Mouse (Mus musculus): ENCODE data around the gene Islr2. TPM values are rescaled to one million over a fixed set of nuclear protein-coding genes. Genes with fewer than 3 reads are reported as not detected.

The Islr2 gene
- polyA plus RNA-seq, 1 experiment from 2014 or later, result 1.3 TPM

- 29% methylated on average over 9 of the region's 9 CpGs for WGBS
- ATAC-seq, result peak; percentile 76
- Histone ChIP-seq H3K4me3 (replicated peaks) (no peak overlapping the region), H3K4me1 (replicated peaks) (peaks cover 29% of the 10 kb centered on the region), H3K4me2 (replicated peaks) (no peak overlapping the region), H3K27ac (peak overlapping the region; percentile 29; the same call in 1 of the 2 replicates), H3K9me3 (no peaks in the 10 kb centered on the region), H3K36me3 (no peaks in the 10 kb centered on the region), H3K9ac (no peak overlapping the region), H3K27me3 (replicated peaks) (no peaks in the 10 kb centered on the region)
Observed at GRCm38 (mm10) chr9:58241780-58242485, 37.8 kb upstream of the Islr2 start.

GRCm38 (mm10) chr9:58234502-58235015, 30.4 kb upstream of the Islr2 start:
- H3K4me3 ChIP-seq (replicated peaks), result no peak overlapping the region
- WGBS, result 96% methylated on average over 28 of the region's 28 CpGs
- no peaks in the 10 kb centered on the region for H3K27me3 ChIP-seq (replicated peaks)
- peaks cover 25% of the 10 kb centered on the region for H3K36me3 ChIP-seq
- H3K4me2 ChIP-seq (replicated peaks), result no peak overlapping the region
- no peak overlapping the region for H3K27ac ChIP-seq
- H3K9ac ChIP-seq, result no peak overlapping the region
- no peaks in the 10 kb centered on the region for H3K4me1 ChIP-seq (replicated peaks)
- no peak for ATAC-seq
- H3K9me3 ChIP-seq, result no peaks in the 10 kb centered on the region

DNA sequence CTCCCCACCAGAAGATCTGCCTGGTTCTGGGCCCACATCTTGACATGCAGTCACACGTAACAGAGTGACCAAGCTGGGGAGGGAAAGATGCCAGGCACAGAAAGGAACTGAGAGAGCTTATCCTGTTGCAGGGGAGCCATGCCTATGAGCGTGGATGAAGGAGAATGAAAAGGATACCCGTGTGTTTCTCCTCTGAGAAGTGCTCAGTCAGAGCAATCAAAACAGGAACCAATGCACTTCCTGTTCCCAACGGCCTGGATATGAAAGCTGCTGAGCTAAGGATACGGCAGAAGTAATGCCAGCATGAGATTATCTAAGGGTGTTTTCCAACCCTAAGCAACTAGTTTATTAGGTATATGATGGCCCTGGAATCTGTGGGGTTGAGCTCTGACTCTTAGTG, 28.3 kb upstream of the Islr2 start:
- 58% methylated on average over 5 of the region's 5 CpGs for WGBS
- Histone ChIP-seq H3K27me3 (replicated peaks) (no peaks in the 10 kb centered on the region), H3K27ac (0 out of 2 replicates have a peak overlapping the region, but pooled peaks have one; percentile 5), H3K36me3 (peaks cover 40% of the 10 kb centered on the region), H3K4me1 (replicated peaks) (no peaks in the 10 kb centered on the region), H3K9me3 (no peaks in the 10 kb centered on the region), H3K4me2 (replicated peaks) (no peak overlapping the region), H3K9ac (no peak overlapping the region), H3K4me3 (replicated peaks) (no peak overlapping the region)
- no peak for ATAC-seq

GRCm38 (mm10) chr9:58231746-58232145, 27.6 kb upstream of the Islr2 start:
- Histone ChIP-seq H3K9ac (no peak overlapping the region), H3K9me3 (no peaks in the 10 kb centered on the region), H3K36me3 (peaks cover 43% of the 10 kb centered on the region), H3K4me2 (replicated peaks) (no peak overlapping the region), H3K4me1 (replicated peaks) (no peaks in the 10 kb centered on the region), H3K4me3 (replicated peaks) (no peak overlapping the region), H3K27ac (0 out of 2 replicates have a peak overlapping the region, but pooled peaks have one; percentile 5), H3K27me3 (replicated peaks) (no peaks in the 10 kb centered on the region)
- WGBS, result 69% methylated on average over 6 of the region's 6 CpGs
- no peak for ATAC-seq

DNA sequence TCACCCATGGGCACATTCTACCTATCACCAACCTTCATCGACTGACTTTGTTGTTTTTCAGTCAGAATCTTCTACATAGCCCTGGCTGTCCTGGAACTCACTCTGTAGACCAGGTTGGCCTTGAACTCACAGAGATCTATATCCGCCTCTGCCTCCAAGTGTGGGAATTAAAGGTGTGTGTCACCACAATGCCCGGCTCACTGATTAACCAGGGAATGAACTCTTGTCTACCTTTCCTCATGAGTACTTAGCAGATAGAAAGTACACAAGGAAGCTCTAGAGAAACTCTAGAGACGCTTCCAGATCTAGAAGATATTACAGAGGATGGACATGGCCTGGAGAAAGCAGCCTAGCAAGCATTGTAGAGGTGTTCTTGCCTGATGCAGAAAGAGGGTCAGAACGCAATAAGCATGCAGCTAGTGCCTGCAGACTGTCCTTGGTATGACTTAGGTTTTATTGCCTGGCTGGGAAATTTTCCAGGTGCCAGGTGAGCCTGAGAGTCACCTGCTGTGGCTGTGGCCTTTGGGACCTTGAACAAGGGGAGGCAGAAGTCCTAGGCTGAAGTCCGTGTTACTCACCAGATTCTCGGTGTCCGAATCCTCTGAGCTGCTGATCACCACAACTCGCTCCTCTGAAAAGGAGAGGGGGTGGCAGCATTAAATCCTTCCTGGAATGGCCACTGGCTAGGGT, 24.8 kb upstream of the Islr2 start:
- Histone ChIP-seq H3K27me3 (replicated peaks) (no peaks in the 10 kb centered on the region), H3K9me3 (no peaks in the 10 kb centered on the region), H3K4me2 (replicated peaks) (no peak overlapping the region), H3K27ac (no peak overlapping the region), H3K9ac (no peak overlapping the region), H3K4me1 (replicated peaks) (no peaks in the 10 kb centered on the region), H3K36me3 (peaks cover 35% of the 10 kb centered on the region), H3K4me3 (replicated peaks) (no peak overlapping the region)
- ATAC-seq, result peak; percentile 38; the same call in 1 of the 2 replicates
- 86% methylated on average over 9 of the region's 9 CpGs for WGBS

DNA sequence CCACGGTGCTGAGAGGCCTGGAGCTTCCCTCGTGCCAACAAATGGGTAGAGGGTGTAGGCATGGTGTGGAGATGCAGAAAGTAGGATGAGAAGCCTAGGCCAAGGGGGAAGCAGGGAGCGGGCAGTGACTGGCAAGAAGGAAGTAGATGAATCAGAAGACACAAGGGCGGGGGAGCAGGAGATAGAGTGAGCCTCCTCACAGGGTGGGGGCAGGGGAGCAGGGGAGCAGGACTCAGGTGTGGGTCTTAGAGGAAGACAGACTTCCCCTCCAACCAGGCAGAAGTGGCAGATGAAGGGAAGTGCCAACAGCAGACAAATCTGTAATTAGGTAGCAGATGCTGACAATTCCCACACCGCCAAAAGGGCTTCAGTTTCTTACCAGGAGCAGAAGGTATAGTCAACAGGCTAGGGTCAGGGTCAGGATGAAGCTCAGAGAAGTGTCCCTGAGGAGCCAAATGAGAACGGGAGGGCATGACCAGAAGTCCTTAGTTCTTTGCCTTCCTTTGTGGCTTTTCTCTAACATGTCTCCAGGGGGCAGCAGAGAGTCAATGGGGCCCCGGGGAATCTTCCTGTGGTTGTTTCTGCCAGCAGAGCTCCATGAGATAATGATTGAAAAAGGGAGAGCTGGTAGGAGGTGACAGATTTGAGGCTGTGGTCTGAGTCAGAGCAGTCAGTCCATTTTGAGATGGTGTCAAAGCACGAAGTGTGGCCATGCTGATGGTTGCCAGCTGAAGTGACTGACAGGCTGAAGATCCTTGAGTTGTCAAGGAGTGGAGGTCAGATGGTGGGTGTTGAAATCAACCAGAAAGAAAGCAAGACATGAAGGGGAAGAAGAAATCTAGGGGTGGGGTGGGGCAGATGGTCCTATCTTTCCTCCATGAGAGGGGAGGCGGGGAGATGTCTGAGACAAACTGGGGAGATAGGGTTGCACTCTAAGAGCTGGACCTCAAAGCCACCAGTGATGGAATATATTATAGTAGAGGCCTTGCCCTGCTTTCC, 22.1 kb upstream of the Islr2 start:
- no peaks in the 10 kb centered on the region for H3K4me1 ChIP-seq (replicated peaks)
- peaks cover 31% of the 10 kb centered on the region for H3K36me3 ChIP-seq
- no peak for ATAC-seq
- H3K27ac ChIP-seq, result no peak overlapping the region
- H3K27me3 ChIP-seq (replicated peaks), result no peaks in the 10 kb centered on the region
- WGBS, result 65% methylated on average over 9 of the region's 9 CpGs
- H3K4me3 ChIP-seq (replicated peaks), result no peak overlapping the region
- H3K9ac ChIP-seq, result no peak overlapping the region
- H3K9me3 ChIP-seq, result no peaks in the 10 kb centered on the region
- no peak overlapping the region for H3K4me2 ChIP-seq (replicated peaks)

GRCm38 (mm10) chr9:58224356-58224755, 20.2 kb upstream of the Islr2 start:
- H3K36me3 ChIP-seq, result peaks cover 23% of the 10 kb centered on the region
- H3K4me1 ChIP-seq (replicated peaks), result no peaks in the 10 kb centered on the region
- no peaks in the 10 kb centered on the region for H3K9me3 ChIP-seq
- no peak overlapping the region for H3K9ac ChIP-seq
- no peak overlapping the region for H3K27ac ChIP-seq
- H3K4me2 ChIP-seq (replicated peaks), result no peak overlapping the region
- 96% methylated on average over 2 of the region's 2 CpGs for WGBS
- ATAC-seq, result no peak
- no peaks in the 10 kb centered on the region for H3K27me3 ChIP-seq (replicated peaks)
- H3K4me3 ChIP-seq (replicated peaks), result no peak overlapping the region

DNA sequence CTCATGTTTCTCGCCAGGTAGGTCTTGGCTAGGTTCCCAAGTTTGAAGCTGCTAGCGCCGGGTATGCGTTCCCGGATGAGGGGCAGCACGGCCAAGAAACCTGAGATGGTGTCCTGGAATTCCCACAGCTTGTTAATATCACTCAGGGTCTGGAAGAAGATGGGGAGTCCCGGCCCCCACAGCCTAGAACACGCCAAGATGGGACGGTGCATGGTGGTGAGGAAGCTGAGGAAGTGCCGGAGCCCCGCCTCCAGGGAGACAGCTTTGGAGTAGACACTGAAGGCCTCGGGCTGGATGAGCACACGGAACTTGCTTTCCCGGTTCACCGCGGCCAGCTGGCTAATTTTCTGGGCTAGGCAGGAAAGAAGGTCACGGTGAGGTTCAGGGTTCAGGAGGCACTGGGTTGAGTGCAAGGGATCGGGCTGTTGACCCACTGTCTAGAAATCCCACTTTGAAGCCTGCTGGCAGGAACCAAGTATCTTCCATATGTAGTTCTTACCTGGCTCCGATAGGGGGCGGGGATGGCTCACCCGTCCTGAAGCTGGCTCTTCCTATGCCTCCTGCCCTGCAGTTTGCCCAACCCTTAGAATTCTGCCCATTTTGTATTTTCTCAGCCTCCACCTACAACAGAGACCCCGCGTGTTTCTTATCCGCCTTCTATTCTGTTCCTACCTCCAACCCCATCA, 16.2 kb upstream of the Islr2 start:
- 73% methylated on average over 24 of the region's 24 CpGs for WGBS
- H3K4me1 ChIP-seq (replicated peaks), result no peaks in the 10 kb centered on the region
- no peak overlapping the region for H3K9ac ChIP-seq
- no peaks in the 10 kb centered on the region for H3K9me3 ChIP-seq
- H3K27ac ChIP-seq, result no peak overlapping the region
- no peak overlapping the region for H3K4me2 ChIP-seq (replicated peaks)
- H3K27me3 ChIP-seq (replicated peaks), result no peaks in the 10 kb centered on the region
- ATAC-seq, result no peak; the same call in 1 of the 2 replicates
- no peak overlapping the region for H3K4me3 ChIP-seq (replicated peaks)
- H3K36me3 ChIP-seq, result peaks cover 8% of the 10 kb centered on the region

GRCm38 (mm10) chr9:58218539-58218938, 14.4 kb upstream of the Islr2 start:
- ATAC-seq, result no peak
- no peak overlapping the region for H3K4me2 ChIP-seq (replicated peaks)
- H3K4me3 ChIP-seq (replicated peaks), result no peak overlapping the region
- H3K27me3 ChIP-seq (replicated peaks), result no peaks in the 10 kb centered on the region
- H3K4me1 ChIP-seq (replicated peaks), result peaks cover 13% of the 10 kb centered on the region
- H3K27ac ChIP-seq, result no peak overlapping the region
- peaks cover 8% of the 10 kb centered on the region for H3K36me3 ChIP-seq
- H3K9me3 ChIP-seq, result no peaks in the 10 kb centered on the region
- no peak overlapping the region for H3K9ac ChIP-seq
- 85% methylated on average over 3 of the region's 3 CpGs for WGBS

DNA sequence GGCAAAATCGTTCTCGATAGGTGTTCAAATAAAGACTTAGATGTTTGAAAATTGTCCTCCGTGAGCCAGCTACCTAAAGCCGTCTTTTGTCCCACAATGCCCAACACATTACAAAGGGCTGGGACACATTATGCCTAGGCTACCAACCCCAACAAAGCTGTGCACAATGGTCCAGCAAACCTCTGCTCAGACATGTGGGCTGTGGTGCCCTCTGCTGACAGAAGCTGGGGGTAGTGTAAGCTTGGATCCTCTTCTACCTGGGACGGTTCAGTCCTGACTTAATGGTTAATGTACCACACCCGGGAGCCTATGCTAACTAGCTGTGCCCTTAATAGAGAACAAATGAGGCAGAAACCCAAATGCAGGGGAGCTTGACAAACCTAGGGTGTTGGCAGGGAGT, 12.3 kb upstream of the Islr2 start:
- Histone ChIP-seq H3K4me3 (replicated peaks) (no peak overlapping the region), H3K36me3 (0 out of 2 replicates have a peak, but pooled peaks cover 5% of the 10 kb centered on the region), H3K9me3 (no peaks in the 10 kb centered on the region), H3K27ac (no peak overlapping the region), H3K4me2 (replicated peaks) (no peak overlapping the region), H3K9ac (no peak overlapping the region), H3K4me1 (replicated peaks) (peaks cover 15% of the 10 kb centered on the region), H3K27me3 (replicated peaks) (no peaks in the 10 kb centered on the region)
- 60% methylated on average over 6 of the region's 6 CpGs for WGBS
- ATAC-seq, result no peak

GRCm38 (mm10) chr9:58214519-58215180, 10.5 kb upstream of the Islr2 start:
- Histone ChIP-seq H3K4me3 (replicated peaks) (no peak overlapping the region), H3K27ac (no peak overlapping the region), H3K36me3 (no peaks in the 10 kb centered on the region), H3K9ac (no peak overlapping the region), H3K9me3 (no peaks in the 10 kb centered on the region), H3K4me2 (replicated peaks) (no peak overlapping the region), H3K27me3 (replicated peaks) (no peaks in the 10 kb centered on the region), H3K4me1 (replicated peaks) (peaks cover 15% of the 10 kb centered on the region)
- ATAC-seq, result no peak
- WGBS, result 43% methylated on average over 8 of the region's 8 CpGs
